Mouse (Mus musculus) heart, embryonic 10.5 days (tissue): ENCODE measurements around the gene Fndc1. TPM values are rescaled to one million over a fixed set of nuclear protein-coding genes. Genes with fewer than 3 reads are reported as not detected.

Experiments used
- DNase-seq: peaks from one replicate; pipeline ENCODE4 v3.0.0-alpha.2; 2017; ENCODE audit warnings: low spot score
- H3K27ac ChIP-seq: fragments of 300-500 bp; sonication (generic); 2 replicates; pipeline ENCODE4 v1.5.1; 2016; ENCODE audit warnings: mild to moderate bottlenecking
- H3K27me3 ChIP-seq: fragments of 300-500 bp; sonication (generic); 2 replicates; pipeline ENCODE4 v1.6.1; 2016; ENCODE audit warnings: mild to moderate bottlenecking; ENCODE audit not compliant: poor library complexity, insufficient read depth, severe bottlenecking
- H3K36me3 ChIP-seq: fragments of 300-500 bp; sonication (generic); 2 replicates; pipeline ENCODE4 v1.6.1; 2016; ENCODE audit warnings: mild to moderate bottlenecking, moderate library complexity
- H3K4me1 ChIP-seq: fragments of 300-500 bp; sonication (generic); 2 replicates; pipeline ENCODE4 v1.6.1; 2016; ENCODE audit warnings: mild to moderate bottlenecking
- H3K4me3 ChIP-seq: fragments of 300-500 bp; sonication (generic); 2 replicates; pipeline ENCODE4 v1.5.1; 2016; ENCODE audit warnings: mild to moderate bottlenecking, moderate library complexity
- H3K9me3 ChIP-seq: fragments of 300-500 bp; sonication (generic); 2 replicates; pipeline ENCODE4 v1.6.1; 2016; ENCODE audit warnings: mild to moderate bottlenecking, moderate library complexity
- WGBS: fragments of 180-500 bp; shearing (Covaris S2); methylation state at CpG from one replicate; pipeline ENCODE4 v1.1.7; 2016; 5-methylcytosine and 5-hydroxymethylcytosine counted together
- microRNA-seq: library from miRNA; unstranded; fragments of <30 nt; microRNA quantifications from one replicate; pipeline ENCODE4, GENCODE M21; 2017
- polyA plus RNA-seq: library from polyadenylated mRNA; unstranded; fragments of >200 nt; fragmentation: Nextera tagmentation; extraction: Ambion mirVana; gene quantifications from 2 replicates; pipeline ENCODE4 v1.2.1, GENCODE M21; 2016

The Fndc1 gene
- polyA plus RNA-seq, 1 experiment from 2014 or later = 0.48 TPM

DNA sequence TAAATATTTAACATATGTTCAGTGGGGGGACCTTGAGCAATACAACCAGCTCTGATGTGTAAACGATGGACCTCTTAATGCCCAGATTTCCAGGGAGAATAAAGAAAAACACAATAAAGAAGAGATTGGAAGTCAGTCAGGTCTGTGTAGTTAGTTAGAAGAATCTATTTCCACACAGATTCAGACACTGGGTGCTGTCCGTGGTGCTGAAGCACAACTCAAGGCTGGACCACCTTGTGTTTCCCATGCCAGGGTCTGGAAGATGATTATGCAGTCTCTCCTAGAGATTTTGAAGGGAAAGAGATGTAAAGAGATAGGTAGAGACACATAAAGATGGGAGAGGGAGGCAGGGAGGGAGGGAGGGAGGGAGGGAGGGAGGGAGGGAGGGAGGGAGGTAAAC, 86.1 kb downstream of the Fndc1 start:
- no peaks in the 10 kb centered on the region for H3K36me3 ChIP-seq
- H3K27ac ChIP-seq = no peak overlapping the region
- no peak overlapping the region for H3K4me3 ChIP-seq
- 21% methylated on average over 2 of the region's 2 CpGs for WGBS
- no peaks in the 10 kb centered on the region for H3K27me3 ChIP-seq
- H3K4me1 ChIP-seq = no peaks in the 10 kb centered on the region
- no peaks in the 10 kb centered on the region for H3K9me3 ChIP-seq
- peak; percentile 78 for DNase-seq

- Histone ChIP-seq H3K9me3 (no peaks in the 10 kb centered on the region), H3K27me3 (no peaks in the 10 kb centered on the region), H3K27ac (no peak overlapping the region), H3K4me1 (no peaks in the 10 kb centered on the region), H3K4me3 (no peak overlapping the region), H3K36me3 (no peaks in the 10 kb centered on the region)
- 87% methylated on average over 4 of the region's 4 CpGs for WGBS
- DNase-seq = no peak
Observed at GRCm38 (mm10) chr17:7722991-7723390, 104.1 kb downstream of the Fndc1 start.

DNA sequence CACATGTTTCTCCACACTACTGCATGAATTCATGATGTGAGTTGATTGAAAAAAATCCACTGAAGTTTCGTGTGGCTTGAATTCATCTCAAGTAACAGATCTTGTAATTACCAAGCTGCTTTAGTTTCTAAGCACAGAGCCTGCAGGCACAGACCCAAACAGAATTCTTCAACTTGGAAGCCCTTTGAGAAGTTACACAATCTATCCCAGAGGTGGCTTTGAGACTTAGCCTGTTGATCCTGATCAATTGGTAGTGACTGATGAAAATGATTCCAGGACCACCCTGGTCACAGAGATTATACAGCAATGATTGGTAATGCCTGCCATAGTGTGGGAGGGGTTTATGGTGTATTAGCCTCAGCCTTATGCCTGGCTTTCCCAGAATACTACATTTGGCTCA, 108.2 kb downstream of the Fndc1 start:
- no peak for DNase-seq
- H3K36me3 ChIP-seq = no peaks in the 10 kb centered on the region
- H3K4me1 ChIP-seq = no peaks in the 10 kb centered on the region
- H3K27ac ChIP-seq = no peak overlapping the region
- H3K9me3 ChIP-seq = no peaks in the 10 kb centered on the region
- no peak overlapping the region for H3K4me3 ChIP-seq
- WGBS = 60% methylated on average over 1 of the region's 1 CpGs
- H3K27me3 ChIP-seq = 0 out of 2 replicates have a peak, but pooled peaks cover 3% of the 10 kb centered on the region

GRCm38 (mm10) chr17:7717945-7718344, 109.2 kb downstream of the Fndc1 start:
- Histone ChIP-seq H3K4me1 (no peaks in the 10 kb centered on the region), H3K36me3 (no peaks in the 10 kb centered on the region), H3K4me3 (no peak overlapping the region), H3K9me3 (no peaks in the 10 kb centered on the region), H3K27me3 (0 out of 2 replicates have a peak, but pooled peaks cover 3% of the 10 kb centered on the region), H3K27ac (no peak overlapping the region)
- no peak for DNase-seq
- WGBS = 78% methylated on average over 6 of the region's 6 CpGs

DNA sequence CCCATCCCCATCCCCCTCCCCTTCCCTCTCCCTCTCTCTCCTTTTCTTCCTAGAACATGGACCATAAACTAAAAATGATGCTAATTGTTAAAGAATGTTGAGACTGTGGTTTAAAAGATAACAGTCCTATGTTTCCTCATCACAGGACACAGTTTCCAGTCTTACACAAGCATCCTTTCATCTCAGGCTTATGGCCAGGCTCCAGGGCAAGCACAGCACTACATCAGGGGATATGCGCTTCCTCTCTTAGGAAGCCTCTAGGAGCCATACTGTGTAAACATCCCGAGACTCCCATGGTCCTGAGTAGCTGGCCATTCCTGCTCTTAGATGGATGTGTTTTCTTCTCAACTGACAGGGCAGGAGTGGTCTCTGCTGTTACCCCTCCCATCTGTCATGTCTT, 114.1 kb downstream of the Fndc1 start:
- WGBS = 56% methylated on average over 2 of the region's 2 CpGs
- H3K36me3 ChIP-seq = no peaks in the 10 kb centered on the region
- no peak overlapping the region for H3K27ac ChIP-seq
- no peak overlapping the region for H3K4me3 ChIP-seq
- no peak for DNase-seq
- H3K4me1 ChIP-seq = no peaks in the 10 kb centered on the region
- H3K27me3 ChIP-seq = 0 out of 2 replicates have a peak, but pooled peaks cover 3% of the 10 kb centered on the region
- no peaks in the 10 kb centered on the region for H3K9me3 ChIP-seq

DNA sequence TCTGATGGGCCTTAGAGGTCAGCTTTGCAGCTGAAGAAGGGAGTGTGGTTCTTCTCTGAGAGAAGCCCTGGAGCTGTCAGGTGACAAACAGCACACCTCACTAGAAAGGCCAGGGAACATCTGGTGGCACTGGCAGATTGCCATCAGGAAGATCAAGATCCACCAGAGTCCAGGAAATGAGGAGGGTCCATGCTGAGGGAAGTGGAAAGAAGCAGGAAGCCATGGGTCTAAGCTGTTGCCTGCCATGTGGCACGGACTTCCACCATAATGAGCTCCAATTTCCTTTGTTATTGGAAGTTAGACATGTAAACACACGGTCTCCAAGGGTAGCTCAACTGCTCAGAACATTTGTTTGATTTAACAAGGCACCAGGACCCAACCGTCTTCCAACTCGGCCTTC, 120.0 kb downstream of the Fndc1 start:
- no peaks in the 10 kb centered on the region for H3K27me3 ChIP-seq
- 72% methylated on average over 4 of the region's 4 CpGs for WGBS
- no peak overlapping the region for H3K4me3 ChIP-seq
- no peaks in the 10 kb centered on the region for H3K9me3 ChIP-seq
- no peak for DNase-seq
- no peaks in the 10 kb centered on the region for H3K36me3 ChIP-seq
- H3K4me1 ChIP-seq = no peaks in the 10 kb centered on the region
- H3K27ac ChIP-seq = no peak overlapping the region

DNA sequence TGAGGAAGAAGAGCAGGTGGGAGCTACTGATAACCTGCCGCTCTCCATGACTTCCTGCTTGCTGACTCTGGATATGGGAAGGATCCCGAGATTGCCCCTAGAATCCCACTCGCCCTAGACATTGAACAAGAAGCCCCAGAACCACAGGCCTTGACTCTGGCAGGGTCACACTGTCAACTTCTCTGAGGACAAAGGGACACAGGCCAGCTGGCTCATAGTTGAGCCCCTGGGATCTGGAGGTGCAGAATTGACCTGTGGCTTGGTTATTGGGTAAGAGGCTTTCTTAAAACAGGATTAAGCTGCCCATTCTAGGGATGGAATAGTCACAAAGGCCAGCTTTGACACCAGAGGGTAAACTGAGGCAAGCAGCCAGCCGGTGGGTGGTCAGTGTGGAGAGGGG, 136.8 kb downstream of the Fndc1 start:
- no peak overlapping the region for H3K4me3 ChIP-seq
- 73% methylated on average over 4 of the region's 4 CpGs for WGBS
- no peak for DNase-seq

More for the DNA sequence above, 136.8 kb downstream of the Fndc1 start:
- Histone ChIP-seq H3K4me1 (no peaks in the 10 kb centered on the region), H3K27me3 (no peaks in the 10 kb centered on the region), H3K36me3 (no peaks in the 10 kb centered on the region), H3K9me3 (no peaks in the 10 kb centered on the region), H3K27ac (no peak overlapping the region)

Small RNA genes within 50 kb of the gene (microRNA-seq; reads per million reads assigned to microRNA genes)
- not detected for gene Gm25872

Other genes with a start within 250 kb of the Fndc1 start
- gene Tagap, start 98.7 kb upstream of the Fndc1 start, polyA plus RNA-seq = 0.11 and 0.35 TPM in 2 replicates
- 47.9 and 56.7 TPM in 2 replicates for gene Rsph3a, start 118.3 kb upstream of the Fndc1 start, polyA plus RNA-seq